ENCODE assay signal across 1 mouse cellular context in genomic region chr17:45433419-45434261, GRCm38 (mm10).
TF ChIP-seq lines count a peak whose summit lies in the region.

Cdc5l (minus strand) TSS chr17:45433737.

TF ChIP-seq in MEL, 35 proteins besides CTCF, POLR2A, EP300 and RAD21 (continued from another document):
- TF ChIP-seq MAFK (IDR thresholded peaks at IDR 0.05; ENCODE audit: borderline replicate concordance, low read depth, low read length) (no peak), ETS1 (IDR thresholded peaks at IDR 0.05; ENCODE audit: low read depth, low read length) (no peak), TCF12 (IDR thresholded peaks at IDR 0.05; ENCODE audit: low read depth, low read length) (peak; percentile 39), GATA1 (IDR thresholded peaks at IDR 0.05; ENCODE audit: low read depth, low read length) (no peak), ELF1 (IDR thresholded peaks at IDR 0.05; ENCODE audit: low read depth, low read length) (no peak), ZKSCAN1 (IDR thresholded peaks at IDR 0.05; ENCODE audit: low read depth, low read length) (no peak)
